Mouse (Mus musculus) heart, postnatal 0 days (tissue): ENCODE measurements around the gene Cdc14b.

Source experiments
- CTCF ChIP-seq: IDR thresholded peaks from 2 replicates; pipeline ENCODE4 v1.5.1; 2016; ENCODE audit warnings: antibody characterized with exemption, control low read depth, low read depth
- EP300 ChIP-seq: IDR thresholded peaks from 2 replicates; pipeline ENCODE4 v1.6.1; 2016; ENCODE audit warnings: antibody characterized with exemption, low read depth

DNA sequence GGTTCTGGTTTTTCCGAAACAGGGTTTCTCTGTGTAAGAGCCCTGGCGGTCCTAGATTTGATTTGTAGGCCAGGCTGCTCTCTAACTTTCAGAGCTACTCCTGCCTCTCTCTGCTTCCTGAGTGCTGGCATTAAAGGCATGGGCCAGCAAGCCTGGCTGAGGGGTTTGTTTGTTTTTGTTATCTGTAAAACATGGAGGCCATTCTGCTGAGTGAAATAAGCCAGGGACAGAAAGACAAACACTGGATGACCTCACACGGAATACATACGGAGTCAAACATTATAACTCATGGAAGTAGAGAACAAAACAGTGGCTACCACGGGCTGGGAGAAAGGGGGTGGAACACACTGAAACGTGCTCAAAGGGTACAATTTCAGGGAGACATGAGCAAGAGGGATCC, 35.5 kb upstream of the Cdc14b start:
- TF ChIP-seq CTCF (no peak), EP300 (no peak)
